Mouse (Mus musculus) heart, adult 11 months (tissue): ENCODE data around the gene Dnajc11.

ENCODE experiments used
- DNase-seq: peaks from one replicate; pipeline ENCODE4 v3.0.0; 2022

The Dnajc11 gene

DNA sequence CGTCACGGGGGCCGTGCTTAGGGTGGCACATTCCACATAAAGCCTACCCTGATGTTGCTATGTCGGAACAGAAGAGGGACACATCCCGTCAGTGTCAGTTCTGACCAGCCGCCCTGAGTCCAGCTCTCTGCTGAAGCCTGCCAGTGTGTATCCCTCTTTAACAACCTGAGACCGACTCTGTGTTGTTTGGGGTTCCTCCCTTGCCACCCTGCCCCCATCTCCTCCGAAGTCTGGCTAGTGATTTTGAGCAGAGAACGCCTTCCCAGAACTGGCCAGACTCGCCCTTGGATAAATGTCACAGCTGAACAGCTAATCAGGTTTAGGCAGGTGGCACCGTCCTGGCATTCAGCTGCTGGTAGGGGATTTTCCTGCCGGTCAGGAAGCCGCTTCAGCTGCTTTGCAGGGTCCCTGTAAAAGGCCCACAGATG lies 77.2 kb downstream of the Dnajc11 start:
- peak; percentile 95 for DNase-seq

DNA sequence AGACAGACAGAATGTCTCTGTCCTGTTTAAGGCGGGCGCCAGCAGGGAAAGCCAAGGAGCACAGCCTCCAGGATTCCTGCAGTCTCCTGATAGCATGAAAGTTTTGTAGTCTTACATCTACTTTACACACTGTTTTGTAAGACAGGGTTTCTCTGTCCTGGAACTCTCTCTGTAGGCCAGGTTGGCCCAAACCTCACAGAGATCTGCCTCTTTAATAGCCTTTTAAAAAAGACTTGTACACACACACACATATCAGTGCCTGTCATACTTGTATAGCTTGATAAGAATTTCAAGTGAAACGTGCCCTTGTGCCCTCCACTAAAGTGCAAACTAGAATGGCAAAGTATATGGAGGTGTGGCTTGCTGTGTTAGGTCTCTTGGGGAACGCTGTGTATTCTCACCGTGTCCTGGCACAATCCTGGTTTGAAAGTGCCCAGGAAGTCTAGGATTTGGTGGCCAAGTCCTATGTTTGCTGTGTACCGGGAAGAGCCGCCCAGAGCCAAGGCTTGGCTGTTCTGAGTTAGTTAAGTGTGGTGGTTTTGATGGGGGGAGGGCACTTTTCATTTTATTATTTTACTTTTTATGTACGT lies 77.8 kb downstream of the Dnajc11 start:
- DNase-seq: no peak

- DNase-seq: no peak
Measured at GRCm38 (mm10) chr4:152012109-152012508, 78.6 kb downstream of the Dnajc11 start.

- peak; percentile 98 for DNase-seq
Measured at GRCm38 (mm10) chr4:152013036-152013813, 79.7 kb downstream of the Dnajc11 start.

DNA sequence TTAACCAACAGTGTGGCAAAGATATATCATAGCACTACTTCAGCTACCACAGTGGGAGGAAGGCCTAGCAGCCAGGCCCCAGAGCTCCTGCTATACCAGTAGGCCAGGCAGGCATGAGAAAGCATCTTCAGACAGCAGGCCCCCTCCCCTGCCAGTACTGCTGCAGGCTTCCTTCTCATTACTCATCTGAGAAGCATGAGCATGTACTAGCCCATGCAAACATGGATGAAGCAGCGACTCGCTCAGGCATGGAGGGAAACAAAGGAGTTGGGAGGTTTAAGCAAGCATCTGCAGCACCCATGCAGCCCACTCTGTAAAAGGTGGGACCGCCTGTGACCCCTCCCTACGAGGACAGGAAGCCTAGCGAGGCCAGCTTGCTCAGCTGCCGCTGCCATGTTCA lies 85.6 kb downstream of the Dnajc11 start:
- peak; percentile 88 for DNase-seq

DNA sequence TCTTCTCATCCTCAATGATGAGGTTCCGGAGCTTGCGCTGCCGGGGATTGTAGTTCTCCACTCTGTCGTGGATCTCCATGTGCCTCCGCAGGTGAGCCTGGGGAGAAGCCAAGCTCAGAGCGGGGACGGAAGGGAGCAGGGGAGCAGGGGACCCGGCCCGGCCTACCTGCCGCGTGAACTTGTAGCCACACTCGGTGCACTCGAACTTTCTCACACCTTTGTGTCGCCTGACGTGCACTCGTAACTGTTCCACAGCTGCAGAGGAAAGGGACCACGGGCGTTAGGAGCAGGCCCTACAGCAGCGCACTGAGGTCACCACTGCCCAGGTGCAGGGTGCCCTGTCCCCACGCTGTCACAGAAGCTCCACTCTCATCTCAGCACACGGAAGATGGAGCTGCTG lies 86.5 kb downstream of the Dnajc11 start:
- peak; percentile 89 for DNase-seq

GRCm38 (mm10) chr4:152021568-152022097 lies 88.1 kb downstream of the Dnajc11 start:
- DNase-seq: peak; percentile 90

DNA sequence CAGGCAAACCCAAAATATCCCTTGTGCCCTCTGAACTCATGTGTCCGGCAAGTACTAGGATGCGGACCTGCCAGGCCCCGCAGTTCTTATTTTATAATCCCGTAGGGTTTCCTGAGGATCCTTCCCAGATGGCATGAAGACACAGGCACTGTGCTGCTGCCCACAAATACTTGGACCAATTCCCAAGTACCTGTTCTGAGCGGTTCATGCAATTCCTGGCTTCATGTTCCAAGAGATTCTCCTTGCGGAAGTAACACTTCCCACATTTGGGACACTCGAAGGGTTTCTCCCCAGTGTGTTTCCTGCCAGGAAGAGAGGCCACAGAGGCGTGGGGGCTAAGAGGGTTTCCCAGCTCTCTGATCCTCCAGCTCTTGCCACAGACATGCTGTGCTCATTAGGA lies 89.0 kb downstream of the Dnajc11 start:
- no peak for DNase-seq

- DNase-seq: no peak
Measured at GRCm38 (mm10) chr4:152024525-152024924, 91.0 kb downstream of the Dnajc11 start.

DNA sequence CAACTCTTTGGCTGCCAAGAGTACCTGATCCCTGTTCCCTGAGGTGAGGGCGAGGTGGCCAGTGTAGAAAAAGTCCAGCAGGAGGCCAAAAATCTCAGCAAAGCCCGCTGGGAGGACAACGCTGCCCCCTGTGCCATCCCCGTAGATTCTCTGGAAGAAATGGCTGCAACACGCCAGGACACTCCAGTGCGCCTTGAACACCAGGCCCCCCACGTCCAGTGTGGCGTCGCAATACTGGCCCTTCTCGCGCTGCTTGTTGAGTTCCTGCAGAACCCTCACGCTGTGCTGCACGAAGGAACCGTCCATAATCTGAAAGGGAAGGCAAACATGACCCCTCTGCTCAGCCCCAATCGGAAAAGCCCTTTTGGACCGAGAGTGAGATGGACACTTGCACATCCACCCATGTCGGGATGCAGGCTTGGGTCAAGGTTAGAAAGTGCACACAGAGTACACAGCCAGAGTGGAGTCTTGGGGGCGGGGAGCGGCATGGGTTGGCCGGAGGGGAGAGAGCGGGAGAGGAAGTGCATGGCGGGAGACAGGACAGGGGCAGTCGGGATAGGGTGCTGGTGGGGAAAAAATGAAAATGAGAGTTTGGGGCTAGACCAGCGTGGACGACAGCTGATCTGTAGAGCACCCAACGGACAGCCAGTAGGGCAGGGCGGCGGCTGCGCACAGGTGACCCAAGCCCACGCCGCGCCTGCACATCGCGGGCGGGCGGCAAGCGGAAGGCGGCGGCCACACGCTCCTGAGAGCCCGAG lies 93.4 kb downstream of the Dnajc11 start:
- peak; percentile 95 for DNase-seq

- DNase-seq: peak; percentile 100
Measured at GRCm38 (mm10) chr4:152027524-152027923, 94.0 kb downstream of the Dnajc11 start, which contains the start of gene Zbtb48. Gene Zbtb48 (minus strand): TSS chr4:152027671.

GRCm38 (mm10) chr4:152028456-152028855 lies 95.0 kb downstream of the Dnajc11 start:
- DNase-seq: no peak

DNA sequence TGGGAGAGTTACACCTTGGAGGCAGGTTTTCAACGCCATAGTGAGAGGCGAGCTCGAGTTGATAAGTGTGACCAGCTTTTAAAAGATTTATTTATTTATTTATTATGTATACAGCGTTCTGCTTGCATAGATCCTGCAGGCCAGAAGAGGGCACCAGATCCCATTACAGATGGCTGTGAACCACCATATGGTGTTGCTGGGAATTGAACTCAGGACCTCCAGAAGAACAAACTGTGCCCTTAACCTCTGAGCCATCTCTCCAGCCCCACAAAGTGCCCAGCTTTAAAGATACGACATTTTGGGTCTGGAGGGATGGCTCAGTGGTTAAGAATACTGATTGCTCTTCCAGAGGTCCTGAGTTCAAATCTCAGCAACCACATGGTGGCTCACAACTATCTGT lies 95.6 kb downstream of the Dnajc11 start:
- no peak for DNase-seq

DNA sequence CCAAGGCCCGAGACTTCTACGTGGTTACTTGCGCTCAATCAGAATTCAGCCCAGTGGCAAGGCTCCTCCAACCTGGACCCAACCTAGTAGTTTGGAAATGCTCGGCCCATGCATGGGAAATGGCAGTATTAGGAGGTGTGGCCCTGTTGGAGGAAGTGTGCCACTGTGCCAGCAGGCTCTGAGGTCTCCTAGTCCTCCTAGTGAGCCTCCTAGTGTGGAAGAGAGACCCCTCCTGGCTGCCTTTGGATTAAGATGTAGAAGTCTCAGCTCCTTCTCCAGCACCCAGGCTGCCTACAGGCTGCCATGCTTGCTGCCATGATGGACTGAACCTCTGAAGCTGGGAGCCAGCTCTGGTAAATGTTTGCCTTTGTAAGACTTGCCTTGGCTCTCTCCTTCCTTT lies 96.5 kb downstream of the Dnajc11 start:
- DNase-seq: no peak
